Mouse (Mus musculus) central nervous system, embryonic 14 days (tissue): ENCODE measurements around the gene Arhgap30. TPM values are rescaled to one million over a fixed set of nuclear protein-coding genes. Genes with fewer than 3 reads are reported as not detected.

Experiments
- polyA plus RNA-seq: library from polyadenylated mRNA; depleted of rRNA; stranded (reverse); fragments of >200 nt; gene quantifications from 2 replicates; pipeline ENCODE4 v1.2.3, GENCODE M21; 2012; rRNA removed

The Arhgap30 gene
- polyA plus RNA-seq: 0.92 and 1.1 TPM in 2 replicates

DNA sequence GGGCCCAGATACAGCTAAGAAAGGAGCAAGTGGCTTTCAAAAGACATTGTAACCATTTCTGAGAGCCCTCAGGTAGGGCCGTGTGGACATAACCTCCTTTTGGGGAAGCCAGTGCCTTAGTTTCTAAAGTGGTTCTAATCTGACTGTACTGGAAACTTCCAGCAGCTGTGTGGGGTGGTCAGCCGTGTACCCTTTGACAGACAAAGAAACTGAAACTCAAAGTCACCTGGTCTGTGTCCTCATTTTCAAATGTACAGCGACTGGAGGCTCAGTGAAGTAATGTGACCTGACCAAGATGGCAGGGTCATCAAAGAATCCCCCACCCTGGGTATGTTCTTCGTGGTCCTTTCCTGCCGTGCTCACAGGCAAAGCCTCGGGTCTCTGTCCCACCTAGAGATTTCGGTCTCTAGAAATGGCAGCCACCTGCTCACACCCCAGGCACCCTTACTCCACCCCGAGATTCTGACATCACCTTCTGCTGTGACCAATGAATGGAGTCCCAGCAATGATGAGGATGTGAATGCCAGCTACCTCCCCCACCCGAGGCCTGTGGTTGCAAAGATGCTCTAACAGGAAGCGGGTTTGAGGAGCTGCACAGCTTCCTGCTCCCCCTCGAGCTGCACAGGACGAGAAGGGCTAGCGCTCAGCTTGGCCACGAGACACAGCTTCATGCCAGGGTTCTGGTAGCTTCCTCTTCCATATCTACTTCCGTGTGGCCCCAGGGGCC is at the start of gene Arhgap30:
Gene Arhgap30 (plus strand): TSS at position 579 of the 727 bp plus-strand sequence.

DNA sequence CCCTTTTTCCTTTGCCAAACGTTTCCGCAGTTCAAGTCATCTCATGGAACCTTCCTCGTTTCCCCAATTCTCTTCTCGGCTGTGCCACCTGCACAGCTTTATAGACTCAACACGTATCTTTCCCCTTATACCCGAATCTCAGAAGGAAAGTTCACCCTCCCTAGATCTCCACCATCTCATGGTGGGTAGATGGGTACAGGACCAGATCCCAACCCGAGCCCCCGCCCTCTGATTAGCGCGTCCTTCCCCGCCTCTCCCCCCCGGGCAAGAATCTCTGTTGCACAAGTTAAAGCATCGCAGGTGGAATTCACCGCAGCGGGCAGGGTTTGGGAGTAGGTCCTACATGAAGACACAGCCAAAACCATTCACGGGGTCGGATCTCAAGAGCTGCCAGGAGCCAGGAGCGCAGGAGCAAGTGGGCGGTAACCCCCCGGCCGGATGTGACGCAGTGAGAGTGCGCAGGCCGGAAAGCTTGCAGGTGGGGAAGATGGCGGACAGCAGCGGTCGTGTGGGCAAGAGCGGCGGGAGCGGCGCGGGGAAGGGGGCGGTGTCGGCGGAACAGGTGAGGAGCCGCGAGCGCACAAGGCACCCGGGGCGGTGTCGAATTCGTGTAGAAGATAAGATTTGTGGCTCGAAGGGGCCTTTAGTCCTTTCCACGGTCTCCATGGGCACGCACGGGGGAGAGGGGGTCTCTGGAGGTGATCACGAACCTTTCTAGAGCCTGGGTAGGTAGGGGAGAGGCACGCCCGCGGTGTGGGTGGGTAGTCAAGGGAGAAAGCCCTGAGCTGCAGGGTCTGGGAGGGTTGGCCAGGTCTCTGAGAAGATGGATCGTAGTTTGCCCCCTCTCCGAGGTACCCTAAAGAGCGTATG is 43.3 kb upstream of the Arhgap30 start, which contains the start of the genes Nit1 and Pfdn2:
Gene Nit1 (minus strand): TSS at position 422 of the 870 bp plus-strand sequence.
Gene Pfdn2 (plus strand): TSS at position 446 of the 870 bp plus-strand sequence.

DNA sequence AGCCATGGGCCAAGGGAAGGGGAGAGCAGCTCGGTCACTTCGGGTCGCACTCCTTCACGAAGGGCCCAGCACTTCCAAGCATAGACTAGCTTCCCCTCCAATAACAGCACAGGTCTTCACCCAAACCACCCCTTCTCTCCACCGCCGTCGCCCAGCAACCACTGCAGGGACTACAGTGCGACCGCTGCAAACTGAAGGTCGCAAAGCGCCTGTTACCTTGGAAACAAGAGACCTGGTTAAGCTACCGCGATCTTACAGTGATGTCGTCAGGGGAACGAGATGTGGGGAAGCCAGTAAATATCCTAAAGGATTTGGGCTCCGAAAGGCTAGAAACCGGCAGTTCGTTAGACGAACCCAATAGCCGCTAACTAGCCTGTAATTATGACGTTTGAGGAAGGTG is 28.1 kb upstream of the Arhgap30 start, which contains the start of gene Klhdc9:
Gene Klhdc9 (minus strand): TSS at position 143 of the 400 bp plus-strand sequence.

DNA sequence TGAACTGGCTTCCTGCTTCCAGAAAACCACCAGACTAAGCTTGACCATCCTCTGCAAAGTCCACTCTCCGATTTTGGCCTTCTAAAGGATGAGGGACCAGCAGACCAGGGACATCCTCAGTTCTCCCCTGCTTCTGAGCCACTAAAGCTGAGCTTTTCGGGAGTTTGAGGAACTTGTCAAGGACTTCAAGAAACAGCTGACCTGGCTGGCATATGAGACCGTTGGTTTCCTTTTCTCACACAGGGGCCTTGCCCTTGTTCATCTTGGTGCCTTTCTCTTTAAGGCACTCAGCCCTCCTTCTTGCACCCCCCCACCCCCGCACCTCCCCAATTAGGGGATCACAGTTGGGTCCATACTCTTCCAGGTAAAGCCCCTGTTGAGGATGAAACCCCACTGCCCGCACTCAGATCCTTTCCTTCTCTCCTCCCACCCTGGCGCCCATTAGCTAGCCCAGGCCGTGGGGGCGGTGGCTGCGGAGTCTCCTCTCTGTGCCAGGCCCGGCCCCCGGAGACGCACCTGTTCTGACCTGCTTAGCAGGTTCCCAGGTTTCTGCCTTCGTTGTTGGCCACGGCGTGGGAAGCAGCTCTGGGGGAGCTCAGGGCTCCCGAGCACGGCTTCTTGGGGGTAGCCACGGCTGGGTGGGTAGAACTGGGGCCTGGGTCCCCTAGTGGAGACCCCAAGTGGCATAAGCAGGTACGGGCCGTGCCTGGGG is 18.8 kb upstream of the Arhgap30 start, which contains the start of gene Nectin4:
Gene Nectin4 (plus strand): TSS at position 255 of the 712 bp plus-strand sequence.

DNA sequence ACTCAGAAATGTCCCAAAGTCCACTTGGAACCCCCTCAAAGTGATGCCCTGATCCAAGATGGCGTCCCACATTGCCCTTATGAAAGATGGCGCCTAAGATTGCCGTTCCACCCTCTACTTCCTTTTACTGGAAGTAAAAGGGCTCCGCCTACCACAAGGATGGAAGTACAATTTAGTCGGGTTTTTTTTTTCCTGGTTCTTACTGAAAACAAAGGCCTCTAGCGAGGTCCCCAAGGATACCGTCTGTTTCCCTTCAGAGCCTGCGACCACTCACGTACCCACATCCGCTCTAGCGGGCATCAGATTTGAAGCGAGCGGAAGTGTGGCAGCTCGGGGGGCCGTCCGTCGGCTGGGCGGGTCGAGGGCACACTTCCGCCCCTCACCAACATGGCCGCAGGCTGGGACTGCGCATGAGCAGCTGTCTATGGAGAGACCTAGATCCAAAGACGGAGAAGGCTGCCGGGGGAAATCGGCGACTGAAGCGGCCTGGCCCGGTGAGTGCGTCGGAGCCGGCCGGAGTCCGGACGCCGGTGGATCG is 22.3 kb downstream of the Arhgap30 start, which contains the start of gene Usf1:
Gene Usf1 (plus strand): TSS at position 367 of the 538 bp plus-strand sequence.

DNA sequence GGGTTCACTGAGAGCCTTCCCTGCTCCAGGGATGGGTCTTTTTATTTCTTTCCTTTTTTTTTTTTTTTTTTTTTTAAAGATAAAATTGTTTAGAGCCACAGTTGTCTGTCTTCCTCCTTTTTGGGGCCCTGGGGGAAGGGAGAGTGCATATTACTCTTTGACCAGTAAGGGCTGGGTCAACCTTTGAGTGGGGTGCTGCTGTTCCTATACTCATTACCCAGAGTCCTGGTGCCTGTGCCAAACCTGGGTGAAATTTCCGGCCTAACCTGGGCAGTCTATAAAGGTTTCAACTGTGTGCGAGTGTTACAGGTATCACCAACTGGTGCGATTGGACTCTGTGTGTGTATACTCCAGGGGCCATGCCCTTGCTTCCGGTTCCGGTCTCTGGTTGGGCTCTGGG is 29.9 kb downstream of the Arhgap30 start, which contains the start of gene Tstd1:
Gene Tstd1 (plus strand): TSS at position 213 of the 400 bp plus-strand sequence.

DNA sequence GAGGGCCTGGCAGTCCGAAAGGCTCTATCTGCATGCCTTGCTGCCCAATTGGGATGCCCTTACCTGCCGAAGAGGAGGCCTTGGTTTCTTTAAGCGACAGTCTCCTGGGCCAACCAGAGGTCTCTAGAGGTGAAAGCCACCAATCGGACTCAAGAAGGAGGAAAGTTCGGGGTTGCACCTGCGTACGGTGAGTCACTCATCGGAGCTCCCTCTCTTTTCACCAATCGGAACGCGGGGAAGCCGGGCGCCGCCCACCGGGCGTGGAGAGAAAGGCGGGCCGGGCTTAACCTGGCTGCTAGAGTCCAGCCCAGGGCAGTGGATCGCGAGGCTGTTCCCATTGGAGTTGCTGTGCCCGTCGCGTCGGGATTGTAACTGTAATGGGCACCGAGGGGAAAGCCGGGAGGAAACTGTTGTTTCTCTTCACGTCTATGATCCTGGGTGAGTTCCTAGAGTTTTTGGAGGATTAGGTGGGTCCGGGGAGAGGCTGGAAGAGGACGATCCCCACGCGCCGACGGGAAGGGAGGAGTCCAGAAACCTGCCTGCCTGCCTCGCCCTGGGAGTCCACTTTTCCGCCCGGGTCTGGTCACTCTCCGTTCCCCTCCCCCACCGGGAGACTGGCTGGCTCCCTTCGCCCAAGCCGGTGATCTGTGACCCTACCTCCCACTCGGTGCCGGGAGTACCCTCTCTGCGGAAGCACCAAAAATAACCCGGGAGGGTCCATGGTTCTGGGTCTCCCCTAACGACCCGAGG is 48.7 kb downstream of the Arhgap30 start, which contains the start of gene F11r:
Gene F11r (plus strand): TSS at position 272 of the 750 bp plus-strand sequence.

Other genes with a start within 250 kb of the Arhgap30 start
- 260 and 262 TPM in 2 replicates for gene Sdhc, start 238.4 kb upstream of the Arhgap30 start, polyA plus RNA-seq
- 3.0 and 10.7 TPM in 2 replicates for gene Mpz, start 238.2 kb upstream of the Arhgap30 start, polyA plus RNA-seq
- 16.8 and 17.0 TPM in 2 replicates for gene Pcp4l1, start 192.7 kb upstream of the Arhgap30 start, polyA plus RNA-seq
- 0.09 and 0.16 TPM in 2 replicates for gene Nr1i3, start 175.0 kb upstream of the Arhgap30 start, polyA plus RNA-seq
- gene Tomm40l, start 166.4 kb upstream of the Arhgap30 start, polyA plus RNA-seq: 34.4 and 36.0 TPM in 2 replicates
- 2.5 and 3.0 TPM in 2 replicates for gene Apoa2, start 163.9 kb upstream of the Arhgap30 start, polyA plus RNA-seq
- 24.0 and 25.7 TPM in 2 replicates for gene Fcer1g, start 154.6 kb upstream of the Arhgap30 start, polyA plus RNA-seq
- 3.6 and 4.8 TPM in 2 replicates for gene Adamts4, start 138.5 kb upstream of the Arhgap30 start, polyA plus RNA-seq
- gene Ndufs2, start 137.6 kb upstream of the Arhgap30 start, polyA plus RNA-seq: 169 and 171 TPM in 2 replicates
- 91.4 and 95.1 TPM in 2 replicates for gene B4galt3, start 118.6 kb upstream of the Arhgap30 start, polyA plus RNA-seq
- gene Ppox, start 107.8 kb upstream of the Arhgap30 start, polyA plus RNA-seq: 97.8 and 102 TPM in 2 replicates
- gene Usp21, start 101.0 kb upstream of the Arhgap30 start, polyA plus RNA-seq: 118 and 126 TPM in 2 replicates
- gene Ufc1, start 93.9 kb upstream of the Arhgap30 start, polyA plus RNA-seq: 57.9 and 63.4 TPM in 2 replicates
- 67.0 and 67.4 TPM in 2 replicates for gene Dedd, start 59.8 kb upstream of the Arhgap30 start, polyA plus RNA-seq
- gene Nit1, start 43.3 kb upstream of the Arhgap30 start, polyA plus RNA-seq: 62.0 and 69.0 TPM in 2 replicates
- gene Pfdn2, start 43.3 kb upstream of the Arhgap30 start, polyA plus RNA-seq: 121 TPM in 2 replicates
- 3.2 and 3.6 TPM in 2 replicates for gene Klhdc9, start 28.2 kb upstream of the Arhgap30 start, polyA plus RNA-seq
- gene Nectin4, start 18.9 kb upstream of the Arhgap30 start, polyA plus RNA-seq: 1.1 and 3.1 TPM in 2 replicates
- gene Usf1, start 22.4 kb downstream of the Arhgap30 start, polyA plus RNA-seq: 177 and 182 TPM in 2 replicates
- 4.9 and 5.7 TPM in 2 replicates for gene Tstd1, start 29.9 kb downstream of the Arhgap30 start, polyA plus RNA-seq
- 4.1 and 7.2 TPM in 2 replicates for gene F11r, start 48.6 kb downstream of the Arhgap30 start, polyA plus RNA-seq
- gene Alyref2, start 114.5 kb downstream of the Arhgap30 start, polyA plus RNA-seq: 14.6 and 16.7 TPM in 2 replicates
- gene Itln1, start 146.3 kb downstream of the Arhgap30 start, polyA plus RNA-seq: 0.06 TPM in 1 of 2 replicates, not detected in the other
- gene Cd244a, start 170.2 kb downstream of the Arhgap30 start, polyA plus RNA-seq: 0.04 TPM in 1 of 2 replicates, not detected in the other
- 0.26 and 0.33 TPM in 2 replicates for gene Ly9, start 218.5 kb downstream of the Arhgap30 start, polyA plus RNA-seq